Mouse (Mus musculus): ENCODE data around the gene Fbxo11.

Gene Fbxo11

GRCm38 (mm10) chr17:88067202-88067901 is 2.3 kb upstream of the Fbxo11 start:
- no peak for DNase-seq (ENCODE audit: low read depth, low spot score)

- no peak for DNase-seq (ENCODE audit: low read depth, low spot score)
Measured at GRCm38 (mm10) chr17:88066799-88067198, 1.7 kb upstream of the Fbxo11 start.

GRCm38 (mm10) chr17:88065801-88066646 is 933 bp upstream of the Fbxo11 start:
- peak; percentile 98 for DNase-seq (ENCODE audit: low read depth, low spot score)

- peak; percentile 76 for DNase-seq (ENCODE audit: low read depth, low spot score)
Measured at GRCm38 (mm10) chr17:88064347-88065030, 602 bp downstream of the Fbxo11 start.

GRCm38 (mm10) chr17:88063980-88064346 is 1.1 kb downstream of the Fbxo11 start:
- DNase-seq (ENCODE audit: low read depth, low spot score): peak; percentile 80

- no peak for DNase-seq (ENCODE audit: low read depth, low spot score)
Measured at GRCm38 (mm10) chr17:88062860-88063580, 2.1 kb downstream of the Fbxo11 start.

GRCm38 (mm10) chr17:88061942-88062341 is 3.1 kb downstream of the Fbxo11 start:
- no peak for DNase-seq (ENCODE audit: low read depth, low spot score)

GRCm38 (mm10) chr17:88058280-88058679 is 6.8 kb downstream of the Fbxo11 start:
- no peak for DNase-seq (ENCODE audit: low read depth, low spot score)

GRCm38 (mm10) chr17:88057846-88058245 is 7.2 kb downstream of the Fbxo11 start:
- DNase-seq (ENCODE audit: low read depth, low spot score): no peak

GRCm38 (mm10) chr17:88051679-88052078 is 13.4 kb downstream of the Fbxo11 start:
- DNase-seq (ENCODE audit: low read depth, low spot score): no peak

- DNase-seq (ENCODE audit: low read depth, low spot score): no peak
Measured at GRCm38 (mm10) chr17:88050892-88051291, 14.2 kb downstream of the Fbxo11 start.

- DNase-seq (ENCODE audit: low read depth, low spot score): no peak
Measured at GRCm38 (mm10) chr17:88050318-88050717, 14.8 kb downstream of the Fbxo11 start.

GRCm38 (mm10) chr17:88042099-88043086 is 22.7 kb downstream of the Fbxo11 start:
- DNase-seq (ENCODE audit: low read depth, low spot score): no peak

GRCm38 (mm10) chr17:88040810-88041209 is 24.3 kb downstream of the Fbxo11 start:
- no peak for DNase-seq (ENCODE audit: low read depth, low spot score)

GRCm38 (mm10) chr17:88034418-88034817 is 30.7 kb downstream of the Fbxo11 start:
- DNase-seq (ENCODE audit: low read depth, low spot score): no peak

GRCm38 (mm10) chr17:88031755-88032154 is 33.3 kb downstream of the Fbxo11 start:
- DNase-seq (ENCODE audit: low read depth, low spot score): no peak

GRCm38 (mm10) chr17:88029194-88029970 is 35.7 kb downstream of the Fbxo11 start:
- DNase-seq (ENCODE audit: low read depth, low spot score): no peak

GRCm38 (mm10) chr17:88025227-88025626 is 39.9 kb downstream of the Fbxo11 start:
- DNase-seq (ENCODE audit: low read depth, low spot score): peak; percentile 60

GRCm38 (mm10) chr17:88023924-88024323 is 41.2 kb downstream of the Fbxo11 start:
- no peak for DNase-seq (ENCODE audit: low read depth, low spot score)

GRCm38 (mm10) chr17:88016027-88016426 is 49.1 kb downstream of the Fbxo11 start:
- peak; percentile 57 for DNase-seq (ENCODE audit: low read depth, low spot score)
